14 mouse cellular contexts compared by ENCODE assay signal in genomic region chr14:121280601-121281335, GRCm38 (mm10).
DNase-seq lines count a peak whose midpoint lies in the region; ATAC-seq lines count a peak whose summit lies in the region.
"Had no signal": no experiment of that assay in that cellular context is flagged by ENCODE, and none has a peak within 500 bp of the region (broad histone marks: within the 10 kb centered on the region; RNA-seq: fewer than 3 reads in every experiment).

No protein-coding gene starts in this region.

- ATAC-seq in kidney, embryonic 16.5 days (ENCODE audit: low FRiP score, low TSS enrichment): no peak
- ATAC-seq in hindbrain, embryonic 14.5 days (ENCODE audit: low FRiP score): no peak
- no peak for ATAC-seq in hindbrain, embryonic 16.5 days
- ATAC-seq: activated CD4-positive, CD25-positive, alpha-beta regulatory T cell, adult 4 months had no signal

- no peak overlapping the region for H3K27ac ChIP-seq in kidney, embryonic 16.5 days (ENCODE audit: low read length)
- H3K27ac ChIP-seq in hindbrain, embryonic 14.5 days: no peak overlapping the region
- H3K27ac ChIP-seq in hindbrain, embryonic 16.5 days (ENCODE audit: low read depth, low read length): no peak overlapping the region
- H3K27ac ChIP-seq: embryonic facial prominence, embryonic 12.5 days; hindbrain, embryonic 12.5 days had no signal

- peak; percentile 49 for DNase-seq in kidney, adult 11 months
- DNase-seq in 3134 (ENCODE audit: extremely low read depth, insufficient read length, low spot score) (peak; percentile 25), NIH3T3 (ENCODE audit: low read depth) (peak; percentile 67)
- DNase-seq in kidney, postnatal 14 days: peak; percentile 40
- no peak for DNase-seq in hindbrain, embryonic 14.5 days (ENCODE audit: low spot score)
- DNase-seq: cerebellum, adult 2 months; layer of hippocampus, adult 9-11 months; right cerebral cortex, postnatal 14 days had no signal

- H3K27me3 ChIP-seq in kidney, embryonic 16.5 days (ENCODE audit: insufficient read depth, low read length): no peaks in the 10 kb centered on the region
- no peaks in the 10 kb centered on the region for H3K27me3 ChIP-seq in hindbrain, embryonic 14.5 days (ENCODE audit: control insufficient read depth, insufficient read depth, low read length)
- H3K27me3 ChIP-seq in hindbrain, embryonic 16.5 days (replicated peaks; ENCODE audit: control insufficient read depth, insufficient read depth, low read length): no peaks in the 10 kb centered on the region
- H3K27me3 ChIP-seq: embryonic facial prominence, embryonic 12.5 days; hindbrain, embryonic 12.5 days had no signal

- no peaks in the 10 kb centered on the region for H3K4me1 ChIP-seq in kidney, embryonic 16.5 days (ENCODE audit: insufficient read depth, low read length)
- no peaks in the 10 kb centered on the region for H3K4me1 ChIP-seq in hindbrain, embryonic 14.5 days (replicated peaks; ENCODE audit: control insufficient read depth, insufficient read depth, low read length)
- no peaks in the 10 kb centered on the region for H3K4me1 ChIP-seq in hindbrain, embryonic 16.5 days (ENCODE audit: control insufficient read depth, insufficient read depth, low read depth, low read length)
- H3K4me1 ChIP-seq: embryonic facial prominence, embryonic 12.5 days; hindbrain, embryonic 12.5 days had no signal

- no peak overlapping the region for H3K9ac ChIP-seq in kidney, embryonic 16.5 days (replicated peaks; ENCODE audit: low read length)
- H3K9ac ChIP-seq in hindbrain, embryonic 14.5 days: no peak overlapping the region
- H3K9ac ChIP-seq in hindbrain, embryonic 16.5 days (ENCODE audit: low read depth, low read length): no peak overlapping the region
- H3K9ac ChIP-seq: embryonic facial prominence, embryonic 12.5 days; hindbrain, embryonic 12.5 days had no signal

- no peak overlapping the region for H3K4me3 ChIP-seq in kidney, embryonic 16.5 days (ENCODE audit: low read length)
- H3K4me3 ChIP-seq in hindbrain, embryonic 14.5 days (replicated peaks; ENCODE audit: low read length): no peak overlapping the region
- no peak overlapping the region for H3K4me3 ChIP-seq in hindbrain, embryonic 16.5 days (ENCODE audit: low read length)
- H3K4me3 ChIP-seq: embryonic facial prominence, embryonic 12.5 days; hindbrain, embryonic 12.5 days; megakaryocyte, embryonic 14.5 days had no signal

- H3K36me3 ChIP-seq in kidney, embryonic 16.5 days (ENCODE audit: insufficient read depth, low read length): peaks cover 53% of the 10 kb centered on the region
- peaks cover 80% of the 10 kb centered on the region for H3K36me3 ChIP-seq in hindbrain, embryonic 14.5 days (replicated peaks; ENCODE audit: control insufficient read depth, insufficient read depth)
- peaks cover 36% of the 10 kb centered on the region for H3K36me3 ChIP-seq in hindbrain, embryonic 16.5 days (ENCODE audit: control insufficient read depth, insufficient read depth, low read length)

- H3K4me2 ChIP-seq in kidney, embryonic 16.5 days (replicated peaks; ENCODE audit: low read depth, low read length): no peak overlapping the region
- H3K4me2 ChIP-seq in hindbrain, embryonic 14.5 days (replicated peaks): no peak overlapping the region
- H3K4me2 ChIP-seq in hindbrain, embryonic 16.5 days (ENCODE audit: low read length): no peak overlapping the region
- H3K4me2 ChIP-seq: embryonic facial prominence, embryonic 12.5 days; hindbrain, embryonic 12.5 days had no signal

- H3K9me3 ChIP-seq in kidney, embryonic 16.5 days (ENCODE audit: low read length): no peaks in the 10 kb centered on the region
- no peaks in the 10 kb centered on the region for H3K9me3 ChIP-seq in hindbrain, embryonic 14.5 days (ENCODE audit: control insufficient read depth, low read length)
- H3K9me3 ChIP-seq in hindbrain, embryonic 16.5 days (ENCODE audit: control insufficient read depth, low read length): no peaks in the 10 kb centered on the region
- H3K9me3 ChIP-seq: embryonic facial prominence, embryonic 12.5 days; hindbrain, embryonic 12.5 days; megakaryocyte, embryonic 14.5 days had no signal

- 81% methylated on average over 16 of the region's 16 CpGs for WGBS in kidney, embryonic 16.5 days
- 82% methylated on average over 16 of the region's 16 CpGs for WGBS in hindbrain, embryonic 14.5 days
- WGBS in hindbrain, embryonic 16.5 days: 81% methylated on average over 16 of the region's 16 CpGs
